Mouse (Mus musculus) kidney, adult 9 months (tissue): ENCODE results near the gene Vmn1r165.
"Not testable (repeated sequence)": the region's sequence is repeated elsewhere in the genome, so short reads cannot be mapped to it uniquely, and the experiment has no call there.

ENCODE experiments used
- DNase-seq: peaks from one replicate; pipeline ENCODE4 v3.0.0; 2022

The Vmn1r165 gene

GRCm38 (mm10) chr7:23217032-23217431 lies at the start of gene Vmn1r165:
Gene Vmn1r165, plus strand, starts transcription at chr7:23217332.
- DNase-seq, result not testable (repeated sequence)

DNA sequence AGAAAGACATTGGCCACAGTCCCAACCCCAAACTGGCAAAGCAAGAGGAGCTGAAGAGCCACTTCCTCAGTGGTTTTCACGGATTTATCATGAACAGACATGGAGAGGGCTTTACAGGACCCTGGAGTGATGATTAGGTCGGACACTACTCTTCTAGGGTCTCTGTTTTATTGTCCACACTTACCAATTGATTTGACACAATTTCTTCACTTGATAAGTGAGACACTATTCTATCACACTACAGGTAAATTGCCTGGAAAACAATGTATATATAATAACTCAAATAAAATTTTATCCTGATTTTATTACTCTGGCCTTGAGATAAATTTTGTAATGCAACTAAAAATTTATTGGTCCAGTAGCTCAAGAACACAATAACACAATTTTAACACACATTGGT lies 34.5 kb downstream of the Vmn1r165 start, which contains the start of gene Vmn1r166:
Gene Vmn1r166, minus strand, starts transcription at position 101 of the 400 bp plus-strand sequence.
- DNase-seq, result not testable (repeated sequence)
